Comparison of ENCODE assay signal across 9 mouse cellular contexts in genomic region chr10:8795336-8795735, GRCm38 (mm10).
DNase-seq lines count a peak whose midpoint lies in the region; ATAC-seq and TF ChIP-seq lines count a peak whose summit lies in the region.
"Had no signal": no experiment of that assay in that cellular context is flagged by ENCODE, and none has a peak within 500 bp of the region (broad histone marks: within the 10 kb centered on the region; RNA-seq: fewer than 3 reads in every experiment).

No protein-coding gene starts in this region.

- no peak overlapping the region for H3K9ac ChIP-seq in kidney, embryonic 15.5 days
- H3K9ac ChIP-seq in liver, embryonic 14.5 days (replicated peaks), result no peak overlapping the region
- no peak overlapping the region for H3K9ac ChIP-seq in neural tube, embryonic 14.5 days (replicated peaks; ENCODE audit: low read depth, low read length)

- no peak; the same call in 1 of the 2 replicates for ATAC-seq in kidney, embryonic 15.5 days (replicated peaks; ENCODE audit: low FRiP score)
- no peak for ATAC-seq in liver, embryonic 14.5 days (ENCODE audit: insufficient read depth)
- peak; percentile 49; the same call in 1 of the 2 replicates for ATAC-seq in neural tube, embryonic 14.5 days (ENCODE audit: low read depth)

- H3K4me1 ChIP-seq in kidney, embryonic 15.5 days, result no peaks in the 10 kb centered on the region
- no peaks in the 10 kb centered on the region for H3K4me1 ChIP-seq in liver, embryonic 14.5 days (replicated peaks; ENCODE audit: control insufficient read depth in 2 of 2, insufficient read depth in 2 of 2, low read length in 1 of 2)
- no peaks in the 10 kb centered on the region for H3K4me1 ChIP-seq in neural tube, embryonic 14.5 days (ENCODE audit: control insufficient read depth, insufficient read depth, low read length)

- no peak for TF ChIP-seq EP300 in liver, embryonic 14.5 days (IDR thresholded peaks at IDR 0.05; ENCODE audit: low read depth)

- TF ChIP-seq CTCF in gastrocnemius, adult 2 months (IDR thresholded peaks at IDR 0.05), result peak; percentile 97
- TF ChIP-seq CTCF in liver, embryonic 14.5 days (IDR thresholded peaks at IDR 0.05; ENCODE audit: low read depth), result peak; percentile 86

- no peak overlapping the region for H3K27ac ChIP-seq in kidney, embryonic 15.5 days
- H3K27ac ChIP-seq in gastrocnemius, adult 2 months, result peak overlapping the region; percentile 20; the same call in 1 of the 2 replicates
- no peak overlapping the region for H3K27ac ChIP-seq in liver, embryonic 14.5 days
- H3K27ac ChIP-seq in neural tube, embryonic 14.5 days (ENCODE audit: low read depth, low read length), result no peak overlapping the region
- H3K27ac ChIP-seq: macrophage had no signal

- no peaks in the 10 kb centered on the region for H3K27me3 ChIP-seq in kidney, embryonic 15.5 days
- no peaks in the 10 kb centered on the region for H3K27me3 ChIP-seq in liver, embryonic 14.5 days (ENCODE audit: control insufficient read depth, insufficient read depth, low read length)
- H3K27me3 ChIP-seq in neural tube, embryonic 14.5 days (ENCODE audit: control insufficient read depth, insufficient read depth, low read length), result no peaks in the 10 kb centered on the region

- WGBS in kidney, embryonic 15.5 days, result 39% methylated on average over 7 of the region's 7 CpGs
- WGBS in liver, embryonic 14.5 days (ENCODE audit: insufficient replicate concordance), result 27% methylated on average over 7 of the region's 7 CpGs
- WGBS in neural tube, embryonic 14.5 days, result 36% methylated on average over 7 of the region's 7 CpGs

- peaks cover 10% of the 10 kb centered on the region; the same call in 1 of the 2 replicates for H3K9me3 ChIP-seq in kidney, embryonic 15.5 days (replicated peaks)
- H3K9me3 ChIP-seq in liver, embryonic 14.5 days (ENCODE audit: control insufficient read depth, low read length), result no peaks in the 10 kb centered on the region
- H3K9me3 ChIP-seq in neural tube, embryonic 14.5 days (ENCODE audit: control insufficient read depth, low read length), result no peaks in the 10 kb centered on the region

- peak; percentile 53 for DNase-seq in kidney, adult 11 months
- peak; percentile 33 for DNase-seq in cerebellum, adult 9-10 months
- DNase-seq in gastrocnemius, adult 2 months, result peak; percentile 81
- peak; percentile 87 for DNase-seq in kidney, postnatal 10 days
- peak; percentile 10 to 20 (median 16) for DNase-seq in liver, embryonic 14.5 days (ENCODE audit: low read depth in 3 of 3, low spot score in 3 of 3)
- DNase-seq in testis, postnatal 10 days (ENCODE audit: low spot score), result peak; percentile 88

- intact Hi-C loops in gastrocnemius, adult 2 months (cut with DNase I), result loop anchor here (2.0 kb wide), 1 partner anchor 53 kb away; no protein-coding TSS in a partner anchor

- H3K4me3 ChIP-seq in kidney, embryonic 15.5 days (replicated peaks), result no peak overlapping the region
- H3K4me3 ChIP-seq in gastrocnemius, adult 2 months, result no peak overlapping the region
- H3K4me3 ChIP-seq in liver, embryonic 14.5 days (ENCODE audit: insufficient read depth in 1 of 2, low read depth in 2 of 2, low read length in 2 of 2), result no peak overlapping the region
- no peak overlapping the region for H3K4me3 ChIP-seq in neural tube, embryonic 14.5 days (ENCODE audit: low read depth, low read length)

- peaks cover 22% of the 10 kb centered on the region for H3K36me3 ChIP-seq in kidney, embryonic 15.5 days
- H3K36me3 ChIP-seq in liver, embryonic 14.5 days (replicated peaks; ENCODE audit: control insufficient read depth, insufficient read depth, low read depth), result no peaks in the 10 kb centered on the region
- no peaks in the 10 kb centered on the region for H3K36me3 ChIP-seq in neural tube, embryonic 14.5 days (ENCODE audit: control insufficient read depth, insufficient read depth, low read length)

- H3K4me2 ChIP-seq in kidney, embryonic 15.5 days, result no peak overlapping the region
- H3K4me2 ChIP-seq in liver, embryonic 14.5 days (ENCODE audit: low read depth), result no peak overlapping the region
- H3K4me2 ChIP-seq in neural tube, embryonic 14.5 days (ENCODE audit: low read depth, low read length), result no peak overlapping the region

Comparison
In these comparisons a context has a peak if more than half of its experiments do, and no peak if none do; other contexts are left out.
1. DNase-seq: peak in every context shown above with its lines; median percentile 88 in testis, postnatal 10 days; 87 in kidney, postnatal 10 days; 81 in gastrocnemius, adult 2 months; 53 in kidney, adult 11 months; 33 in cerebellum, adult 9-10 months; 16 in liver, embryonic 14.5 days.